Mouse (Mus musculus) MEL (cell line): ENCODE data around the gene Spred1.

Experiments
- CTCF ChIP-seq, 3 experiments: IDR thresholded peaks in 2 of 3; conservative IDR thresholded peaks in 1 of 3; 2 replicates each; pipeline ENCODE4 v1.5.1; 2011 to 2012; ENCODE audit warnings: low read length in 3 of 3, low read depth in 2 of 3, mild to moderate bottlenecking in 2 of 3, improper control_type of control experiment in 1 of 3, inconsistent platforms in 1 of 3, mixed read lengths in 1 of 3, moderate library complexity in 1 of 3; ENCODE audit not compliant: control insufficient read depth in 1 of 3, insufficient read depth in 1 of 3, poor library complexity in 1 of 3, severe bottlenecking in 1 of 3
- ELF1 ChIP-seq: IDR thresholded peaks from 2 replicates; pipeline ENCODE4 v1.6.1; 2014; ENCODE audit warnings: low read depth, mild to moderate bottlenecking, inconsistent platforms, low read length, improper control_type of control experiment, moderate library complexity
- MAX ChIP-seq: IDR thresholded peaks from 2 replicates; pipeline ENCODE4 v1.6.1; 2011; ENCODE audit warnings: low read length, improper control_type of control experiment
- MYB ChIP-seq: IDR thresholded peaks from 2 replicates; pipeline ENCODE4 v1.6.1; 2011; ENCODE audit warnings: mild to moderate bottlenecking, low read depth, low read length, improper control_type of control experiment
- NRF1 ChIP-seq: IDR thresholded peaks from 2 replicates; pipeline ENCODE4 v1.6.1; 2014; ENCODE audit warnings: low read depth, mild to moderate bottlenecking, inconsistent platforms, low read length, improper control_type of control experiment, moderate library complexity; ENCODE audit not compliant: poor library complexity, insufficient read depth, severe bottlenecking
- POLR2A ChIP-seq, 2 experiments: IDR thresholded peaks; 2 replicates each; pipeline ENCODE4 v1.6.1; 2011 to 2012; ENCODE audit warnings: low read length in 2 of 2, mild to moderate bottlenecking in 2 of 2, control low read depth in 1 of 2, improper control_type of control experiment in 1 of 2, low read depth in 1 of 2, moderate library complexity in 1 of 2; ENCODE audit not compliant: control insufficient read depth in 1 of 2, insufficient read depth in 1 of 2, poor library complexity in 1 of 2
- TAL1 ChIP-seq: IDR thresholded peaks from 2 replicates; pipeline ENCODE4 v1.6.1; 2012; ENCODE audit warnings: mild to moderate bottlenecking, inconsistent platforms, low read length, moderate library complexity, mixed read lengths
- TBP ChIP-seq: IDR thresholded peaks from 2 replicates; pipeline ENCODE4 v1.8.0; 2011; ENCODE audit warnings: low read depth, low read length, improper control_type of control experiment
- USF1 ChIP-seq: IDR thresholded peaks from 2 replicates; pipeline ENCODE4 v1.6.1; 2014; ENCODE audit warnings: low read depth, mild to moderate bottlenecking, inconsistent platforms, low read length, improper control_type of control experiment, moderate library complexity
- ZNF384 ChIP-seq: IDR thresholded peaks from 2 replicates; pipeline ENCODE4 v1.6.1; 2012; ENCODE audit warnings: low read depth, mild to moderate bottlenecking, inconsistent platforms, low read length, improper control_type of control experiment

DNA sequence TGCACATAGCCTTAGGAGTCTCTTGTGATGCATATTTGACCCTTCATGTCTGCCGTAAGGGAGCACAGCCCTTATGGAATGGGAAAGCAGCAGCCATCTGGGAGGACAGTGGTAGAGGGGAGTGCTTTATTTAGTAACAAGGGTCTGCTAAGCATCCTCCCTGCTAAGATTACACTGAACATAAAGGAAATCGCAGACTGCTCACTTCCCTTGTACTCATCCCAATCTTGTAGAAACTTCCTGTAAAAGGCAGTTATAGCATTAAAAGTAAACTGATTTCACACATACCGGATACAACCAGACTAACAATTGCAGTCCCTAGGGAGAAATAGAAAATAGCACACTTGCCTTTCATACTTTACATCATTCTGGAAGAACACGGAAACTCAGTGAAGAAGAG lies 7.4 kb upstream of the Spred1 start:
- no peak for TF ChIP-seq CTCF (IDR thresholded peaks at IDR 0.05 in 2 of 3, conservative IDR thresholded peaks at IDR 0.05 in 1 of 3; ENCODE audit: control insufficient read depth in 1 of 3, insufficient read depth in 1 of 3, low read depth in 2 of 3, low read length in 3 of 3, poor library complexity in 1 of 3, severe bottlenecking in 1 of 3)
- TF ChIP-seq ELF1, result no peak
- TF ChIP-seq ZNF384, result no peak
- no peak for TF ChIP-seq NRF1
- no peak for TF ChIP-seq POLR2A (IDR thresholded peaks at IDR 0.05; ENCODE audit: control insufficient read depth in 1 of 2, insufficient read depth in 1 of 2, low read depth in 1 of 2, low read length in 2 of 2, poor library complexity in 1 of 2)
- TF ChIP-seq USF1, result no peak
- TF ChIP-seq TAL1, result no peak
- no peak for TF ChIP-seq MYB
- no peak for TF ChIP-seq MAX
- no peak for TF ChIP-seq TBP
